Mouse (Mus musculus): ENCODE measurements around the gene Lmo4.

The Lmo4 gene

DNA sequence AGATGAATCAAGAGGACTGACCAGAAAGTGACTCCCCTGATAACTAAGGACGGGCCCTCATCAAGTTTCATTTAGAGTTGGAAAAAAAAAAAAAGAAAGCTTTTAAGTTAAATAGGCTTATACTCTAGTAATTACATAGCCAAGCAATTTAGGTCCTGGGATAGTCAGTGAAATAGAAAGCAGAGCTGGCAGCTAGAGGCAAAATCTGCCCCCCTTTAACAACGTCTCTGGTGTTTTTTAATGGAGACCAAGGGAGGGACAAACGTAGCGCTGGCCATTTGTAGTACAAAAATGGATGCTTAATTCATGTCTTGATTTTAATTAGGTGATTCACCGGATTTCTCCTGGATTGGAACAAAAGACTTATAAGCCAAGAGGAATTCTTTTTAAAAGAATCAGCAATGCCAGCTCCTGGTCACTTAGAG is 1.0 kb downstream of the Lmo4 start:
- DNase-seq (ENCODE audit: extremely low read depth, low read depth, low spot score) = no peak

DNA sequence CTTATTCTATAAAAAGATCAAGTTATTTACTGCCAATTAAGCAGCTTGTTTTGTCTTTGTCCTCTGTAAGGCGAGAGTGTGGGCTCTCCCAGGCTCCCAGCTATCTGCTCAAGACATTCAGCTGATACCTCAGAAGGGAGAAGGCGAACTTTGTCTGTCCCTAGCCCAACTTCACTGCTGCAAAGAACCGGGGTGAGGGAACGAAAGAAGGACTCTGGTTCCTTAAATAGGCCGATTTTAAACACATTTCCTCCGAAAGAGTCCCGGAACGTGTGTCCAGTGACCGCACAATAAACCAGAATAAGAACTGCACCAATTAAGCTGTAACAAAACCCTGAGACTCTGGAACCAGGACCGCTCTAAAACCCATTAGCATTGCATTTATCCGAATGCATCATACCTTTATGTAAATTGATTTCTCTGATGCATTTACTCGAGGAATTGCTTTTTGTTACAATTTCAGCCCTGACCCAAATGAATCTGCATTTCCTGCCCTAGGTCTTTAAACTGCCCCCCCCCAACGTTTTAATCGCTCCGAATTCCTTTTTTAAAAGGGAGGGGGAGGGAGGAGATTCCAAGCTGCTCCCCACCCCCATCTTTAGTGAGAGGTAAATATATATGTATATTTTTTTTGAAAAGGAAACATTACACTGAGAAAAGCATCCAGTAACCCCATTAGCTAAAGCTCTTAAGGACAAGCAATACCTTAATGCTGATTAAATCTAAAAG is 1.6 kb downstream of the Lmo4 start:
- DNase-seq (ENCODE audit: extremely low read depth, low read depth, low spot score) = no peak

DNA sequence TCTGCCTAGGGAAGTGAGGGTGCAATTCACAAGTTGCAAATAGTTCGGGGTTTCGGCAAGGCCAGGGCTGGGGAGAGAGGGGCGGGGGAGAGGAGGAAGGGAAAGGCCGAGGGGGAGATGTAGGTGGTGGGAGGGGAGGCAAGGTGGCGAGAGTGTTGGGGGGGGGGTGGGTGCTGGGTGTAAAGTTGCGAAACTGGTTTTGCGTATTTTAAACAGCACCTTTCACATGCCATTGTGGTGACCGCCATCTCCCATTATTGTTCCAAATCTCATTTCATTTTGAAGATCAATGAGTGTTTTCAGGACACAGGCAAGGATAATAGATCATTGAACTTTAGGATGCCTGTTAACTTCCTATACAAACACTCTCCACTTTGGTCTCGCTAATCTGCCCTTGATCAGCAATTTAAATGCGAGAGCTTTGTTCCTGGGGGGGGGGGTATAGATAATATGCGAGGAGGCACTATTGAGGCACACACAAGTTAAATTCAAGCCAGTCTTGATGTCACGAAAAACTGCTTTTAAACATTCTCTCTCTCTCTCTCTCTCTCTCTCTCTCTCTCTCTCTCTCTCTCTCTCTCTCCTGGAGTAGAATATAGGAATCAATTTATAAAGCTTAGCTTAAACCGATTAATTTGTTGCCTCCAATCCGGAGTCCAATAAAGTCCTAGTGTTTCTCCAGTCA is 2.3 kb downstream of the Lmo4 start:
- DNase-seq (ENCODE audit: extremely low read depth, low read depth, low spot score) = no peak

DNA sequence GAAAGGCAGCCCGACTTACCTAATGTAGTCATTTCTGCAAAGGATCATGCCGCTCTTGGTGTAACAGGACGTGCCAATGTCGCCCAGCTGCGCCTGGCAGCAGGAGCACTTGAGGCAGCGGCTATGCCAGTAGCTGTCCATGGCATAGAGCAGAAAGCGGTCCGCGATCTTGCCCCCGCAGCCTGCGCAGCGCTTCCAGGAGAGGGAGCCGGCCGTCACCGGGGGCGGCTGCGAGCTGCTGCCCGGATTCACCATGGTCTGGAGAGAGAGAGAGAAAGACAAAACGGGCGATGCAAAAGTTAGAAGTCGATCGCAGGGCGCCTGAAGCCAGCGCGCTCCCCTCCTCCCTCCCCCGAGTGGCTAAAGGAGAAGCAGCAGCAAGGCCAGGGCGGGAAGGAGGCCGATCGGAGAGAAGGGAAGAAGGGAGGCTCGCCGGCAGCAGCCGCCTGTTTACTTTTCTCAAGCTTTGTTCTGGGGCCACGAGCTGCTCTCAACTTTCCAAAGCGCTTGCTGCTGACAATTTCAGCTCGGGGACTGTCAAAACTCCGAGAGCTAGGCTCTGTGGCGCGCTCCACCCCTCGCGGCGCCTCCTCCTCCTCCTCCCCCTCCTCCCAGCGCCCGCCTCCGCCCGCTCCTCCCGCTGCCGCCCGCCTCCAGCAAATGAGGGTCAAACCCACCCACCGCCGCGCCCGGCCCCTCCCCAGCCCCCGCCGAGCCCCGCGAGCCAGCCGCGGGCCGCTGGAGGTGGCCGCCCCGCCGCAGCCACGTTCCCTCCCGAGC is 3.0 kb downstream of the Lmo4 start:
- DNase-seq (ENCODE audit: extremely low read depth, low read depth, low spot score) = no peak

DNA sequence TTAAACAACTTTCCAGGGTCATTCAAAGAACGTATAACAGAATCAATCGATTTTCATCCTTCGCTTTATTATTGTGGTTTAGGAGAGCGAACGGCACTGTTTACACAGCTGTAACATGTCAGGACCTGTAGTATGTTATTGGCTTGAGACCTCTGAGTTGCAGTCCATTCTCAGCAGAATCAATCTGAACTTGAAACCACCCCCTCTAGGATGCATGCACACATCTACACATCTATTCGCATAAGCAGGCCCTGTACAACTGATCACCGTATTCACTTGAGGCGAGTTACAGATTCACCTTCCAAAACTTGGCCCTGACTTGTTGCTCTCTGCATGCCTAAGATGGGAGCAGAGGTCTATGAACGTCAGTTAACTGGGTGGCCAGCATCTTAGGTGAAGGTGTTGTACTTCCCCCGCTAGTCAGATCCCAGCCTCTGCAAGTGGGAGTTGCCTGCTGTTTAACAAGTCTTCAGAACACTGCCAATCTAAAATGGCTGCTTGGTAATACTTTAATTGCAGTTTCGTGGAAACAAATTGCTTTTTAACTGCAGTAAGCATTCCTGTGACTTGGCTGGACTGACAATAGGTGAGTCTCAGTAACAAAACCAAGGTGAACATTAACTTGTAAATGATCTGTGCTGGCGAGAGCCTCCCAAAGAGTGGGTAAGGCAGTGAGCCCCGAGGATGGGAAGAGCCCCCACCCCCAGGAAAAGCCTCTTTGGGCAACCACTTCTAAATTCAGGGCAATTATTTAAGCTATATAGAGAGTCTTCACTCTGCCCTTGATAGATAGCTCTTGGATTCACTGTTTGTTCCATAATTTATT is 19.5 kb downstream of the Lmo4 start:
- DNase-seq (ENCODE audit: extremely low read depth, low read depth, low spot score) = no peak

DNA sequence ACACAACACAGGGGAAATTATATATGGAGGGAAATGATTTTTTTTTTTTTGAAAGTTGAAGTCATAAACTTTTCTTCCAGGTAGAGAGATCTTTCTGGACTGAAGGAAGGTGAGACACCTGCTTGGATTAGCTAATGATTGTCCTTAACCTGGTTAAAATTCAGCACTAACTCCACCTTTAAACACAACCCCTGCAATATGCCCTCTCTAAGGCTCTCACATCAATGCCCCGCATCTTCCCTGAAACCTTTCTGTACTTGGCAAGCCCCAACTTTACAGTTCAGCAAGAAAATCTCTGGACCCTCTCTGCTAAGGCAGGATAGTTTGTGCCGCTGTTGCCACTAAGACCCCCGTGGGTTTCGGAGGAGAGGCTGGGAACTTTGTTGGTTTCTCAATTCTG is 20.1 kb downstream of the Lmo4 start:
- no peak for DNase-seq (ENCODE audit: extremely low read depth, low read depth, low spot score)

DNA sequence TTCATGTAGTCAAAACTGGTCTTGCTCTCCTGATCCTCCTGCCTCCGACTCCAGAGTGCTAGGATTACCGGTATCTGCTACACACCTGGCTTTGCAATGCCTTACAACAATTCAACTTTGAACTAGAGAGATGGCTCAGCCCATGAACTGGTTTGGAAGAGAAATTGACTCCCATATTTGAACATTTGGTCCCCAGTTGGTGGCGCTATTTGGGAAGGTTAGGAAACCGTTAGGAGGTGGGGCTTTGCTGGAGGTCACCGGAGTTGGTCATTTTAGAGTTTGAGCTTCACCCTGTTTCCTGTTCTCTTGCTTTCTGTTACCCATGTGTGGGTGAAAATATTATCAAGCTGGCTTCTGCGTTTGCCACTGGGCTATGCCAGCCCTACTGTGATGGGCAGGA is 22.8 kb downstream of the Lmo4 start:
- DNase-seq (ENCODE audit: extremely low read depth, low read depth, low spot score) = no peak

DNA sequence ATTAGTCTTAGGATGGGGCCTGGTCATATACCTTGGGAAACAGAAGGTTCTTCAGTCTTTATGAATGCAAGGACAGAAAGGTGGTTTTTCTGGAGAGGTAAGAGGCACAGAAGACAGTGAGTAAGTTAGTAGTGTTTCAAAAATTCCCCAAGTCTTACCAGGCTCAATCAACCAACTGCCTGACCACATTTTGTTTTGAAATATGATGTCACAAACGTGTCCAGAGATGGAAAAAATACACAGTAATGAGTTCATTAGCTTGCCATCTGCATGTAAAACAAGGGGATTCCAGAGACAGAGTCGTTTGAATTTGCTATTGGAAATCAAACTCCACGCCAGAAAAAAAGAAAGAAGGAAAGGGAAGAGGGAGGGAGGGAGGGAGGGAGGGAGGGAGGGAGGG is 26.1 kb downstream of the Lmo4 start:
- DNase-seq (ENCODE audit: extremely low read depth, low read depth, low spot score) = no peak

DNA sequence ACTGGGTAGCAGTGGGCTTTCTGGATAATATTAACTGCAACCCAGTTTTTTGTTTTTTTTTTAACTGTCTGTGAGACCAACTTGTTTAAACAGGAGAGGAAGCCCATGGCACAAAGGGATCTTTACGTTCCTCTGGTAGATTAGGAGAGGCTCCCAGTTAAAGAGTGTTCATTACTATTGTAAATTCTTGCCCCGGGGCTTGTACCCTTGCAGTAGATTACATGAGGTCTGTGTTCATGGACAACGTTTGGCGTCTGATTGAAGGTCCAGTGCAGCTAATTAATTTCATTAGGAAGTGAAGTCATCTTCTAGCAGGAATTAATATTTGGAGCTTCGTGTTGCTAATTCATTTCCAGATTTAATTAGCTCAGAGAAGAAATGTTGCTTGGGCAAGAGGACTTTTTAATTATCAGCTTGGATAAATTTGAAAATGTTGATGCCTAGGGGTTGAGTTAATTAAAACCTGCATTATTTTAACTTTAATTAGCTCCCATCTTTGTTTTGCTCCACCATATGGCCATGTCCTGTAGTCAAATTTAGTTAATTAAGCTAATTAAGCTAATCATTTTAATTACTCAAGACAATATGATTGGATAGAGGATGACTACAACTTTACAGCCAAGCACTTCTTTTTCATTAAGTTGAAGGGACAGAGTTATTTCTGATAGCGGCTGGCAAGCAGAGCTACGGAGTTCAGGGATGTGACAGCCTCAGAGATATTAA is 31.0 kb downstream of the Lmo4 start:
- no peak for DNase-seq (ENCODE audit: extremely low read depth, low read depth, low spot score)

DNA sequence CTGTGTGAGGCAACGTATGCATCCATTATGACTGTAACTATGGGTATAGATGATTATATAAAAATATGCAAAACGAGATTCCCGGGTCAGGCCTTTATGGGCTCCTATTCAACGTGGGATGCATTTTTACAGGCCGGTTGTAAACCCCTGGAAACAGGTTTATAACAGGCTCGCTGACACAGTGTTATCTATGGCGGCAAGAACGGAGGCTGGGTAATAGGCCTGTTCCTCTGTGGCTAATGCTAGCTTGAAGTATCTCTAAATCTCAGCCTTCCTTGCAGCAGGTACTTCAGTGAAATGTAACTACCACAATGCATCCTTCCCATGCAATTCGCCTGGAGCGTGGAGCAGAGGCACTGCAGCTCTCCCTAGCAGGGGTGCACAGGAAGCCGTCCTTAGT is 31.9 kb downstream of the Lmo4 start:
- no peak for DNase-seq (ENCODE audit: extremely low read depth, low read depth, low spot score)

DNA sequence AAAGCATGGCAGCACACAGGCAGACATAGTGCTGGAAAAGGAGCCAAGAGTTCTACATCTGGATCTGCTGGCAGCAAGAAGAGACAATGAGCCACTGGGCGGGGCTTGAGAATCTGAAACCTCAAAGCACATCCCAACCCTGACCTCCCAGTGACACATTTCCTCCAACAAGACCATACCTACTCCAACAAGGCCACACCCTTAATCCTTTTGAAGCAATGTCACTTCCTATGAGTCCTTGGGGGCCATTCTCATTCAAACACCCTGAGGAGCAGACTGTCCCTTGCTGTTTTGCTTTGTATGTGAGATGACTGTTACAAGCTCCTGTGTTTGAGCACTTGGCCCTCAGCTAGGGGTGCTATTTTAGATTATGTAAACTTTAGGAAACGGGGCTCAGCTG is 33.3 kb downstream of the Lmo4 start:
- no peak for DNase-seq (ENCODE audit: extremely low read depth, low read depth, low spot score)

DNA sequence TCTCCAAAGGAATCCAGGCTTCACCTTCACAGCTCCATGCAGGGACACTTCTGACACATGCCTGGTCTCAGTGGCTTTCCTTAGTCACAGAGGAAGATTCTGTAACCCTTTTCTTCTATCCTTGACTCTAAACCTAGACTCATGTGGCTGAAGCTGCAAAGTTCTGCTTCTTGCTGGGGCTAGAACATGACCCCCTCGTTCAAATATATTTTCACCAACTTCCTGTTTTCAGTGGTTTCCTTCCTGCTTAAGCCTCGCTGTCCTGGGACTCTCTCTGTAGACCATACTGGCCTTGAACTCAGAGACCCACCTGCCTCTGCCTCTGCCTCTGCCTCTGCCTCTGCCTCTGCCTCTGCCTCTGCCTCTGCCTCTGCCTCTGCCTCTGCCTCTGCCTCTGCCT is 34.5 kb downstream of the Lmo4 start:
- no peak for DNase-seq (ENCODE audit: extremely low read depth, low read depth, low spot score)

DNA sequence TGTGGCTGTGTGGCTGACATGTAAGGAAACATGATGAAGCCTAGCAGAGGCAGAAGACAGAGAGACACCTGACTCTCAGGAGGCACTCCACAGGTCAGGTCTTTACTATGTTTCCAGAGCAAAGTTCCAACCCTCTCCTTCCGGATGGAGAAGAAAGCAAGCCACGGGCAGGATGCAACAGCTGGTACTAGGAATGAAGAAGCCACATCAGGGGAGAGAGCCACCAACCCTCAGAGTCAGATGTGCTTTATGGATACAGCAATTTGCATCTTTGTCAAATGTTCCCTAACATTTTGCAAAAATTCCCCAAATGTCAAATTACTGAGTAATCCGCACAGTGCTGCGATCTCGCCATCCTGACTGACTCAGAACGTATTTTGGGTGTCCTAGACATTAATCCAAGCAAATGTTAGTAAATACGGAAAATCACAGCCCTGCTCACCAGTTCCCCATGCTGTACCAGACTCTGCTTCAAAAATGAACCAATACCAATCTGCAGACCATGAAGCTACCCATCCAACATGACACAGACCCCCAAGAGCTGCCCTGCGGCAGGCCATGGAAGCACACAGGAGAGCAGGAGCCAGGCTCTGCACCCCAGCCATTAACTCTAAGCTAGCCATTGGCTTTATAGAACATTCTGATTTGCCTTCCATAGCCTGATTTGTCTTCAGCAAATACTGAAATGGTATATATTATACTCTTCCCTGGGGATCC is 38.4 kb downstream of the Lmo4 start:
- DNase-seq (ENCODE audit: extremely low read depth, low read depth, low spot score) = no peak

DNA sequence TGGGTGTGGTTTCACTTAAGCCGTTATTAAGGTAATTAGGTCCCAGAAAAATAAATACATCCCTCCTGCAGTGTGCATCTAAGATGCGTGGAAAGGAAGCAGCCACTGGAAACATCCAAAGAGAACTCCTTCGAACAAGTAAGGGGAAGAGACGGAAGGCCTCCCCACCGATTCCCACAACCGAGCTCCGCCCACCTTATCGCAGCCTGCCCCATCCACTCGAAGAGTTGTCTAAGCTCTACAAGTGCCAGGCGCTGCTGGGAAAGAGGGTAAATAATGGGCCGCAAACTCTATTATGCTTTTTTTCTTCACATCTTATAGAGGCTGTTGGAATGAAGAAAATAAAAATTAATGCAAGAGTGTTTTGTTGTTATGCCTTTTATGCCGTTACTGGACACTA is 39.6 kb downstream of the Lmo4 start:
- DNase-seq (ENCODE audit: extremely low read depth, low read depth, low spot score) = no peak

DNA sequence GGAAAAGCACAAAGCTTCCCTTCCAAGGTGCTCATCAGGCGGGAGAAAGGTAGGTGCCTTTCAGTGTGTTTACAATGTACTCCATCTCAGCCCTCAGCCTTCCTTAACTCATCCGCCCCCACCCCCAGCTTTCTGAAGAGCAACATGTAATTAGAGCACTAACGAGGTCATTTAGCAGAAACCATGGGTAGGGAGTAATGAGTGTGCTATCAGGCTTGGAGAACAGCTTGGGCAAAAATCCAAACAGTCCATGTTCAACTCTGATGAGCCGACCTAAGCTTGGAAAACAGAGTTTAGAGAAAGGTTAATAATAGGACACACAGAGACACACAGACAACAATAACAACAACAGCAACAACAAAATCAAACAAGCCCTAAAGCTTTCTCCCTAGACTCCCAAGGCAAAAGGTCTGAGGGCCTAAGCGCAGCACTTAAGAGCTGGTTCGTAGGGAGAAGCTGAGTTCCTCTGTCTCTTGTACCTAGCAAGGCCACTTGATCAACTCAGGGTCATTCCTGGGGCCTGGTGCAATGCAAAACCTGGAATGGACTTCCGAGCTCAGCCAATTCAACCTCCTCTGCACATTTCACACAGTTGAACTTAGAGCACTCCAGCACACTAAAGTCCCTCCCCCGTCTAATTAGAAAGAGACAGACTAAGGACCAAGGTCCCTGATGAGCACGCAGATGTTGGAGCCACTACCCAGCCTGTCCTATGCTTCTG is 40.2 kb downstream of the Lmo4 start:
- DNase-seq (ENCODE audit: extremely low read depth, low read depth, low spot score) = no peak

DNA sequence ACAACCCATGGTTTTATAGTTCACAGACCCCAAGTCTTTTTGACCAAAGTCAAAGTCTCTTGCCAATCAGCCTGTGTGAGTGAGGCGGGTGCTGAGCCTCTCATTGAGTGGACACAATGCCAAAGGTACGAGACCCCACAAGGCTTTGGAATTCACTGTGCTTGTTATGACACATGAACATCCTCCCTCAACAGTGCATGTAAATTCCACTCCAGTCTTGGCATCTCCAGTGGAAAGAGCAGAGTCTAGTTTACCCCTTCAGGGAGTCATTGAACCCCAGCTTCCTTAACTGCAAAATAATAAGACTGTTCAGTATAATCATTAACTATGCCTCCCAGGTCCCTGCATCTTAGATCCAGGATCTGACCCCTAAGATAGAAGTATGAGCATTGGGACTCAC is 41.3 kb downstream of the Lmo4 start:
- no peak for DNase-seq (ENCODE audit: extremely low read depth, low read depth, low spot score)

DNA sequence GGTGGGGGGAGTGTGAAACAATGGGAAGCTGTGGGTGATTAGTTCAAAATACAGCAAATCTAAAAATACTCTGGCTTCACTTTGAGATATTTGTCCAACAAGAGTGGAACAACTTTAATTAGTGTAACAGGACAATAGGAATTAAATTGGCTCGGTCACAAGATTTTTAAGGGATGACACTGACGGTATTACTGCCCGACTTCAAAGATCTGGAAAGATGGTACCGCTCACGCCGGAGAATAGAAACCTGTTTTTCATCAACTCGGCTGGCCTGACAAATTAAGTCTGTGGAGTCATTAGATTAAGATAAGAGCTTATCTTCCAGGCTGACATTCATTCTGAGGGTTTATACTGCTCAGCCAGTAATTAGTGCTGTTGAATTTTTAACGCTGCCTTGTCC is 42.9 kb downstream of the Lmo4 start:
- DNase-seq (ENCODE audit: extremely low read depth, low read depth, low spot score) = no peak

DNA sequence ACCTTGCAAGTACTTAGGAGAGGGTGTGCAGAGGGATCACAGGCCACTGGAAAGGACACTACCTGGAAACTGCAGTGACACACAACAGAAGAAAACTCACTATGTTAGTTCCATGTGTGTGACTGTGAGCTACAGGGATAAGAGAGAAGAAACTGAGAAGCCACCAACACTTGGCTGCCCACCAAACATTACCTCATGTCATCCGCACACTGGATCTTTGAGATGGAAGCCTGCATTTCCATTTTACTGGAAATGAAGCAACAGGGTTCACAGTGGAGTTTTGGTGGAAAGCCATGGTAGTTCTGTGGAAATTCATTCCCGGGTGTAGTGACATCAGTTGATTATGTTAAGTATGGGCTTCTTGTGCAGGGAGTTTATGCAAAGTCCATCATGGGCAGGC is 43.8 kb downstream of the Lmo4 start:
- DNase-seq (ENCODE audit: extremely low read depth, low read depth, low spot score) = no peak

DNA sequence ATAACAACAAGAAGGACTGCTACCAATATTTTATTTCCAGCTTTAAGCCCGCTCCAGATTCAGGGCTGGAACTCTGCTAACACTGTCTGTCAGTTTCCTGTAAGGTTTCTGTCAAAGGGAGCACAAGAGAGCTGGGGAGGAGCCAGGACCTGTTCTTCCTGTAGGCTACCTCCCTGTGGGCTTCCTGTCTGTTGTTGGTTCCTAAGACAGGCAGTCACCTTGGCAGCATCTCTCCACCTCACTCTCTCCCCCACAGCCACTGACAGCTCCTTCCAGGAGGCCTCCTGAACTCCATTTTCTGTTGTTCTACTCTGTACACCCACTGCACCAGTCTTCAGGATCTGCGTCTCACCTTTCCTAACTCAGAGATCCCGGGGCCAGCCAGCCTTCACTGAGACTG is 49.3 kb downstream of the Lmo4 start:
- DNase-seq (ENCODE audit: extremely low read depth, low read depth, low spot score) = no peak

All from fat pad, adult 2 months (tissue).